Mouse (Mus musculus): ENCODE results near the gene Uqcrc2. TPM values are rescaled to one million over a fixed set of nuclear protein-coding genes. Genes with fewer than 3 reads are reported as not detected.
A peak's percentile ranks its signal among the peaks of the same experiment; 100 is the strongest.

Uqcrc2 gene
- polyA plus RNA-seq, 1 experiment = 1,711 TPM

DNA sequence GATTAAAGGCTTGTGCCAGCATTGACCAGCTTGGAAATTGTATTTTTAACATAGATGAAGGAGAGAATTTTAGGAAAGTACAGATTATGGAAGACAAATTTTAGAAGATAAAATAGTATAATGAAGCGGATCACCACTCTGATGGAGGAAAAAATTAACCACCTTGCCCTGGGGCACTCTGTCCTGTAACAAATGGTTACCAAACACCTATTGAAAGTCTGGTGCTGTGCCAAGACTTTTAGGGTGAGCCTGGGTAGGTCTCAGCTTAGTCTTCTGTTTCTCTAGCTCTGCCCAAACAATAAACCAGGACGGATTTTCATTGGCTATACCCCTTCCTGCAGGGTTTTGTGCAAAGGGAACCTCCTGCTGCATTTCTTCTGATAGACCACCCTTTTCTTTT, 36.3 kb downstream of the Uqcrc2 start:
- Histone ChIP-seq H3K4me1 (ENCODE audit: control insufficient read depth, insufficient read depth, insufficient read length, low read length) (no peaks in the 10 kb centered on the region), H3K4me3 (ENCODE audit: insufficient read depth, low read depth, low read length) (no peak overlapping the region), H3K27ac (replicated peaks; ENCODE audit: low read depth, low read length) (no peak overlapping the region)

GRCm38 (mm10) chr7:120677001-120677643, 42.1 kb downstream of the Uqcrc2 start, which contains the start of gene Mosmo:
Gene Mosmo (plus strand): TSS chr7:120677618.
- Histone ChIP-seq H3K4me3 (ENCODE audit: insufficient read depth, low read depth, low read length) (peak within 1 kb of the TSS; percentile 100), H3K4me1 (ENCODE audit: control insufficient read depth, insufficient read depth, insufficient read length, low read length) (peaks cover 12% of the 10 kb centered on the region), H3K27ac (replicated peaks; ENCODE audit: low read depth, low read length) (peak within 1 kb of the TSS; percentile 82)

DNA sequence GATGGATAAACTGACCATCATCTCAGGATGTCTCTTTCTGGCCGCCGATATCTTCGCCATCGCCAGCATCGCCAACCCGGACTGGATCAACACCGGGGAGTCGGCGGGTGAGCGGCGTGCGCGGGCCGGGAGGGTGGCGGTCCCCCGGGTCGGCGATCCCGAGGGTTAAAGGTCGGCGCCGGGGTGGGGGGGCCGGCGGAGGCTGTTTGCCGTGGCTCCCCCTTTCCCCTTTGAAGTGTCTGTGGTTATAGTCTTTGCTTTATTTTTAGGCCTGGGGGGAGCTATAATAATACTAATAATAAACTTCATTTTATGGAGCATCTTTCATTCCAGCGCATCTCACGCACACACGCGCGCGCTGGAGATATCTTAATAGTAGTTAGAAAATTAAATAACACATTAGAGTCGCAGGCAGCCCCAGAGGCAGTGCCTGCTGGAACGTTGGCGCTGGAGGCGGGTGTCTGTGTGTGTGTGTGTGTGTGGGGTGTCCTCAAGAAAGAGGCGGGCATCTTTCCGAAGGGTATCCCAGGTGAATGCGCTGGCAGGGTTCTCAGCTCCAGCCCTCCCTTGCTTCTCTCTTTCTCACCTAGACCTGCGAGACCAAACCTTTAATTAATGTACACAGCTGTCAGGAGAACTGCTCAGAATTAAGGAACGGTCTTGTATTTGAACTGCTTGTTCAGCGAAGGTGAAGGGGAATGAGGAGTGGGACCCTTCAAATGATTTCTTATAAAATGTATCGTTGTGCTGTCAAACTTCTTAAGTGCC, 43.0 kb downstream of the Uqcrc2 start:
- Histone ChIP-seq H3K4me3 (ENCODE audit: insufficient read depth, low read depth, low read length) (peak overlapping the region; percentile 100), H3K27ac (replicated peaks; ENCODE audit: low read depth, low read length) (peak overlapping the region; percentile 21; the same call in 1 of the 2 replicates), H3K4me1 (ENCODE audit: control insufficient read depth, insufficient read depth, insufficient read length, low read length) (peaks cover 12% of the 10 kb centered on the region)

- Histone ChIP-seq H3K4me3 (ENCODE audit: insufficient read depth, low read depth, low read length) (peak overlapping the region; percentile 16; the same call in 1 of the 2 replicates), H3K27ac (replicated peaks; ENCODE audit: low read depth, low read length) (no peak overlapping the region)
These were observed 44.0 kb downstream of the Uqcrc2 start for GRCm38 (mm10) chr7:120679023-120679422.

DNA sequence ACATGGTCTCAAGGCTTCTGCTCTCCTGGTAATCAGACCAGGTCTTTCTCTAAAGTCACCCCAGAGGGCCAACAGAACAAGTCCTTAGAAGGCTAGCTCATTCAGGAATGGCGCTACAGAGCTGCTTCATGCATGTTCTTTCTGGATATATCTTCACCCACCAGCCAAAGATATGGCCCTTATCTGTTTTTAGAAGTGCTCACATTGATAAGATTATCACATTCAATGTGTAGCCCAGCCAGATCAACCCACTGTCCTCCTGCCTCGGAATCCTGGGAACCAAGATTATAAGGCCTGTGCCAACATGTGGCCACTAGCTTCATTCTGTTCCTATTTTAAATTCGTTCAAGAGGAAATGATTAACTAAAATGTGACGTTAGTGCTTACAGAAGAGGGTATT, 47.0 kb downstream of the Uqcrc2 start:
- no peak overlapping the region for H3K4me3 ChIP-seq (ENCODE audit: insufficient read depth, low read depth, low read length)
- no peak overlapping the region for H3K27ac ChIP-seq (replicated peaks; ENCODE audit: low read depth, low read length)
- H3K4me1 ChIP-seq (ENCODE audit: control insufficient read depth, insufficient read depth, insufficient read length, low read length) = peaks cover 12% of the 10 kb centered on the region

More at GRCm38 (mm10) chr7:120679023-120679422, 44.0 kb downstream of the Uqcrc2 start:
- peaks cover 12% of the 10 kb centered on the region for H3K4me1 ChIP-seq (ENCODE audit: control insufficient read depth, insufficient read depth, insufficient read length, low read length)

DNA sequence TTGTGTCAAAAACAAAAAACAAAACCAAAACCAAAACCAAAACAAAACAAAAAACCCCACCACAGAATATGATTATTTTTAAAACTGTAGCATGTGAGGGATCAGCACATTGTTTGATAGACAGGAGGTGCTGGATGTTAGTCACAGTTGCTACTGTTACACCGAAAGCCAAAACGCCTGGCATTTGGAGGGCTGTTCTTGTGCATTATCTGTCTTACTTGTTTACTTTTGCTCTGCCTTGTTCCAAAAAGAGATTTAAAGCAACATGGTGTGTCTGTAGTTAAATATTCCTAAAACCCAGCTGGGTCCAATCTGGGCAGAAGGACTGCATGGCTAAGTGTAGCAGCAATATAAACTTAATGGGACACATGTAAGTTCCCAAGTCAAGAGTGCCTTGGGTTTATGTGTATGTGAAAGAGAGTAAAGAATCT, 49.8 kb downstream of the Uqcrc2 start:
- Histone ChIP-seq H3K4me1 (ENCODE audit: control insufficient read depth, insufficient read depth, insufficient read length, low read length) (peaks cover 4% of the 10 kb centered on the region), H3K4me3 (ENCODE audit: insufficient read depth, low read depth, low read length) (no peak overlapping the region), H3K27ac (replicated peaks; ENCODE audit: low read depth, low read length) (no peak overlapping the region)

DNA sequence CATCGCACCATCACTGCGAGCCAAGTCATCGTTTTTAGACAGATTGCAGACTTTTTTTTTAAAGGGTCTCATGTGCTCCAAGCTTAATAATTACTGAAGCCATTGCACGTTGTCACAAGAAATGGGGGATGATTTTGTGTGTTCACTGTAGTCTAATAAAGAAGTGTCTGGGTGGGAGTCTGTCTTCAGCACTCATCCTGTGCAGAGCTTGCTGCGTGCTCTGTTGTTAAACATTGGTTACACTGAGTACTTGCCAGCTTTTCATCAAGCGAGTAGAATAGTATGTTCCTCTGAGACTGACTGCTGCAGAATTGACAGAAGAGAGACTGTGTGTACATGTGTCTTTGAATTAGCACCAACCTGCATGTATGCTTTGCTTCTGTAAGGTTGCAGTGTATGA, 50.3 kb downstream of the Uqcrc2 start:
- peaks cover 2% of the 10 kb centered on the region for H3K4me1 ChIP-seq (ENCODE audit: control insufficient read depth, insufficient read depth, insufficient read length, low read length)
- H3K27ac ChIP-seq (replicated peaks; ENCODE audit: low read depth, low read length) = no peak overlapping the region
- no peak overlapping the region for H3K4me3 ChIP-seq (ENCODE audit: insufficient read depth, low read depth, low read length)

GRCm38 (mm10) chr7:120690634-120691033, 55.7 kb downstream of the Uqcrc2 start:
- Histone ChIP-seq H3K4me1 (ENCODE audit: control insufficient read depth, insufficient read depth, insufficient read length, low read length) (no peaks in the 10 kb centered on the region; the same call in 1 of the 2 replicates), H3K4me3 (ENCODE audit: insufficient read depth, low read depth, low read length) (no peak overlapping the region), H3K27ac (replicated peaks; ENCODE audit: low read depth, low read length) (no peak overlapping the region)

DNA sequence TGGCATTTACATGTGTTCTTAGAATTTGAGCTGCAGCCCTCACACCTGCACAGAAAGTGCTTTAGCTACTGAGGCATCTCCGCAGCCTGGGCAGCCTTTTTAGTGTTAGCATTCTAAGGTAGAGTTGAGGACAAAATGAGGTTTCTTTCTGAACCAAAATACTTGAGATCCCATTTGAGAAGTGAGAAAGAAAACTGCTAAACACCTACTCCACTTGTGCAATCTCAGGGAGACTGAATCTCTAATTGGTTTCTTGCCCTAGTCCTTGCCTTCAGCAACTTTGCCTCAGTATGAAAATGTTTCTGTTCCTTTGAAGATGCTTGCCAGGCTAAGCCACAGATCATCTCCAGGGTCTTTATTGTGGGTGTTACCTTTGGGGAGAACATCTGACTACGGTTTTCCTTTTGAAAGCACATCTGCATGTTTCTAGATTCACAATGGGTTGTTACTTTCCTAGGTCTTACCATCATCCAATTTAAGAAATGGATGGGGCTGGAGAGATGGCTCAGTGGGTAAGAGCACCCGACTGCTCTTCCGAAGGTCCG, 58.9 kb downstream of the Uqcrc2 start:
- H3K4me3 ChIP-seq (ENCODE audit: insufficient read depth, low read depth, low read length) = no peak overlapping the region
- no peak overlapping the region for H3K27ac ChIP-seq (replicated peaks; ENCODE audit: low read depth, low read length)
- H3K4me1 ChIP-seq (ENCODE audit: control insufficient read depth, insufficient read depth, insufficient read length, low read length) = no peaks in the 10 kb centered on the region; the same call in 1 of the 2 replicates

GRCm38 (mm10) chr7:120695196-120695595, 60.2 kb downstream of the Uqcrc2 start:
- H3K4me1 ChIP-seq (ENCODE audit: control insufficient read depth, insufficient read depth, insufficient read length, low read length) = no peaks in the 10 kb centered on the region
- no peak overlapping the region for H3K27ac ChIP-seq (replicated peaks; ENCODE audit: low read depth, low read length)
- H3K4me3 ChIP-seq (ENCODE audit: insufficient read depth, low read depth, low read length) = no peak overlapping the region

- no peak overlapping the region for H3K4me3 ChIP-seq (ENCODE audit: insufficient read depth, low read depth, low read length)
- no peaks in the 10 kb centered on the region for H3K4me1 ChIP-seq (ENCODE audit: control insufficient read depth, insufficient read depth, insufficient read length, low read length)
- no peak overlapping the region for H3K27ac ChIP-seq (replicated peaks; ENCODE audit: low read depth, low read length)
These were observed 60.7 kb downstream of the Uqcrc2 start for GRCm38 (mm10) chr7:120695641-120696040.

DNA sequence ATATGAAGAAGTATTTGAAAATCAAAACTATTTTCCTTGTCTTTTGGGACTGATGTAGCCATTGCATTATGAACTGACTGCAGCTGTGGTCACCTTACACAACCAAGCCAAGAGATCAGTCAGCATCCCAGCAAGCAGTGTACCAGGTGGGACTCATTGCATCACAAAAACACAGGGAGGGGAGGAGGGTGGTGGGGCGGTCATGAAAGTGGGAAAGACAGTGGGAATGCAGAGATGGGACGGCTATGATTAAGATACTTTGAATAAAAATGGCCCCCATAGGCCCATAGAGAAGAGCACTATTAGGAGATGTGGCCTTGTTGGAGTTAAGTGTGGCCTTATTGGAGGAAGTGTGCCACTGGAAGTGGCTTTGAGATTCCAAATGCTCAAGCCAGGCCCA, 61.4 kb downstream of the Uqcrc2 start:
- no peaks in the 10 kb centered on the region for H3K4me1 ChIP-seq (ENCODE audit: control insufficient read depth, insufficient read depth, insufficient read length, low read length)
- H3K4me3 ChIP-seq (ENCODE audit: insufficient read depth, low read depth, low read length) = no peak overlapping the region
- no peak overlapping the region for H3K27ac ChIP-seq (replicated peaks; ENCODE audit: low read depth, low read length)

DNA sequence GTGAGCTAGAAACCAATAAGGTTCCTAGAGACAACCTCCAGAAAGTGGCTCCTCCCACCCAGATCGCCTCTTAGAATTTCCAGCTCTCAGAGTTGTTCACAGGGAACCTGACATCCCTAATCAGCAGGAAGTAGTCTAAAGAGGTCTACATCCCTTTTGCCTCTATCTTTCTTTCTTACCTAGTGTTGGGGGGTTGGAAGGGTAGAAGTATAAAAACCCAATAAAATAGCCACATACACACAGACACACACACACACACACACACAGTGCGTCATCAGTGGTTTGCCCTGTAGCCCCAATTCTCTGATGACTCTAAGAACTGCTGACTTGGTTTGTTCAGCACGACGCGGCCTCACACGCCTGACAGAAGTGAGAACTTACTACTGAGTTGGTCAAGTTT, 64.6 kb downstream of the Uqcrc2 start:
- Histone ChIP-seq H3K4me1 (ENCODE audit: control insufficient read depth, insufficient read depth, insufficient read length, low read length) (no peaks in the 10 kb centered on the region), H3K27ac (replicated peaks; ENCODE audit: low read depth, low read length) (no peak overlapping the region), H3K4me3 (ENCODE audit: insufficient read depth, low read depth, low read length) (no peak overlapping the region)

DNA sequence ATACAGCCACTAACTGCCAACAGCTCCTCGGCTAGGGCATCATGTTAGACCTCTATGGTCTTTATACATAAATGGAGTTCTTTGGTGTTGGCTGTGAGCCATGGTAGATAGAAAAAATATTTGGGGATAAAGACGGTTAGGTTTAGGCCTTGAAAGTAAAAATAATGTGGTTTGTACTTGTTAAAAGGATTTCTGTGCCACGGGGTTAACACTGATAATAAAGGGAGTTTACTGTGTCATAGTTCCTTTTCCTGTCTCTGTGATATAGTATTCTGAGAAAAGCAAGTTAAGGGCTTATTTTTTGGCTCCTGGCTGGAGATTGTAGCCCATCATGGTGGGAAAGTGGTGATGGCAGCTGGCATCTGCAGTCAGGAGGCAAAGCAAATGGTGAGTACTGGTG, 68.9 kb downstream of the Uqcrc2 start:
- no peak overlapping the region for H3K4me3 ChIP-seq (ENCODE audit: insufficient read depth, low read depth, low read length)
- no peaks in the 10 kb centered on the region for H3K4me1 ChIP-seq (ENCODE audit: control insufficient read depth, insufficient read depth, insufficient read length, low read length)
- H3K27ac ChIP-seq (replicated peaks; ENCODE audit: low read depth, low read length) = no peak overlapping the region

Data from brown adipose tissue, adult 24 weeks (tissue).